In genomic region chrX:37144498-37144897, GRCm38 (mm10) we compare ENCODE assay signal across 16 mouse cellular contexts. TPM values are rescaled to one million over a fixed set of nuclear protein-coding genes. Genes with fewer than 3 reads are reported as not detected.
A peak's percentile ranks its signal among the peaks of the same experiment; 100 is the strongest.
DNase-seq lines count a peak whose midpoint lies in the region; ATAC-seq lines count a peak whose summit lies in the region.
"Not testable (repeated sequence)": the region's sequence is repeated elsewhere in the genome, so short reads cannot be mapped to it uniquely, and the experiment has no call there.
"Had no signal": no experiment of that assay in that cellular context is flagged by ENCODE, and none has a peak within 500 bp of the region (broad histone marks: within the 10 kb centered on the region; RNA-seq: fewer than 3 reads in every experiment).

No protein-coding gene starts in this region.

- not testable (repeated sequence) for H3K4me3 ChIP-seq in midbrain, embryonic 11.5 days (ENCODE audit: low read depth, low read length); midbrain, embryonic 12.5 days

- not testable (repeated sequence) for H3K27me3 ChIP-seq in midbrain, embryonic 11.5 days (ENCODE audit: control insufficient read depth, insufficient read depth, low read length); midbrain, embryonic 12.5 days

- ATAC-seq in midbrain, embryonic 11.5 days (ENCODE audit: low FRiP score), result peak; percentile 72
- peak; percentile 77; the same call in 1 of the 2 replicates for ATAC-seq in midbrain, embryonic 12.5 days (ENCODE audit: low FRiP score, low read depth)
- ATAC-seq in monocyte, adult 5-6 weeks (replicated peaks; ENCODE audit: insufficient number of reproducible peaks, low FRiP score, low TSS enrichment, poor library complexity, severe bottlenecking), result 0 out of 2 replicates have a peak, but pooled peaks have one; percentile 27

- H3K27ac ChIP-seq in midbrain, embryonic 11.5 days (ENCODE audit: low read depth, low read length); midbrain, embryonic 12.5 days (replicated peaks): not testable (repeated sequence)

- DNase-seq in midbrain, embryonic 11.5 days (ENCODE audit: low spot score, missing footprints), result not testable (repeated sequence)

- not testable (repeated sequence) for H3K4me2 ChIP-seq in midbrain, embryonic 11.5 days; midbrain, embryonic 12.5 days (replicated peaks)

- WGBS in midbrain, embryonic 11.5 days, result 71% methylated on average over 1 of the region's 4 CpGs
- WGBS in midbrain, embryonic 12.5 days, result 50% methylated on average over 2 of the region's 4 CpGs

- H3K9ac ChIP-seq in midbrain, embryonic 11.5 days (ENCODE audit: low read length); midbrain, embryonic 12.5 days (replicated peaks): not testable (repeated sequence)

- not testable (repeated sequence) for H3K36me3 ChIP-seq in midbrain, embryonic 11.5 days (ENCODE audit: control insufficient read depth, insufficient read depth, low read length)
- peaks cover 13% of the 10 kb centered on the region; the same call in 1 of the 2 replicates for H3K36me3 ChIP-seq in midbrain, embryonic 12.5 days

- not testable (repeated sequence) for H3K4me1 ChIP-seq in midbrain, embryonic 11.5 days (ENCODE audit: control insufficient read depth, insufficient read depth, low read length); midbrain, embryonic 12.5 days

- not testable (repeated sequence) for H3K9me3 ChIP-seq in midbrain, embryonic 11.5 days (ENCODE audit: control insufficient read depth, low read length); midbrain, embryonic 12.5 days

RNA-seq across cellular contexts. Expression of gene Nkap, which starts 17.9 kb away (rescaled TPM):
- 21.1 and 26.2 TPM in 2 replicates for polyA plus RNA-seq in midbrain, embryonic 11.5 days (2014; fragmentation: Nextera tagmentation; extraction: Ambion mirVana)
- polyA plus RNA-seq in midbrain, embryonic 12.5 days (2016; fragmentation: Nextera tagmentation; extraction: Ambion mirVana), result 23.9 and 28.6 TPM in 2 replicates
- total RNA-seq in monocyte, adult 5-6 weeks (2017), result 31.6 to 37.5 TPM (median 35.5 TPM) in 3 replicates

RNA-seq across cellular contexts. Expression of gene Akap14, which starts 24.1 kb away (rescaled TPM):
- polyA plus RNA-seq in midbrain, embryonic 11.5 days (2014; fragmentation: Nextera tagmentation; extraction: Ambion mirVana), result 0.08 and 0.10 TPM in 2 replicates
- 0.17 TPM in 1 of 2 replicates, not detected in the other for polyA plus RNA-seq in midbrain, embryonic 12.5 days (2016; fragmentation: Nextera tagmentation; extraction: Ambion mirVana)
- not detected in 3 replicates for total RNA-seq in monocyte, adult 5-6 weeks (2017)
- total RNA-seq: adrenal gland, adult 18-20 months; adrenal gland, adult 2 months; adrenal gland, adult 8-10 months; adrenal gland, postnatal 10 days; adrenal gland, postnatal 14 days; adrenal gland, postnatal 25 days; adrenal gland, postnatal 36 days; adrenal gland, postnatal 4 days; CH12.LX; ES-E14; G1E; MEL had no signal
- polyA plus RNA-seq: adrenal gland, adult 2 months; G1E; Patski had no signal

RNA-seq across cellular contexts. Expression of gene Upf3b, which starts 34.4 kb away (rescaled TPM):
- polyA plus RNA-seq in midbrain, embryonic 11.5 days (2014; fragmentation: Nextera tagmentation; extraction: Ambion mirVana), result 17.3 and 22.1 TPM in 2 replicates
- polyA plus RNA-seq in midbrain, embryonic 12.5 days (2016; fragmentation: Nextera tagmentation; extraction: Ambion mirVana), result 23.7 and 24.1 TPM in 2 replicates
- 27.2 to 44.4 TPM (median 41.0 TPM) in 3 replicates for total RNA-seq in monocyte, adult 5-6 weeks (2017)

RNA-seq across cellular contexts. Expression of gene Ndufa1, which starts 46.5 kb away (rescaled TPM):
- 387 and 428 TPM in 2 replicates for polyA plus RNA-seq in midbrain, embryonic 11.5 days (2014; fragmentation: Nextera tagmentation; extraction: Ambion mirVana)
- 412 and 415 TPM in 2 replicates for polyA plus RNA-seq in midbrain, embryonic 12.5 days (2016; fragmentation: Nextera tagmentation; extraction: Ambion mirVana)
- 127 to 140 TPM (median 128 TPM) in 3 replicates for total RNA-seq in monocyte, adult 5-6 weeks (2017)

RNA-seq across cellular contexts. Expression of gene Rnf113a1, which starts 46.5 kb away (rescaled TPM):
- polyA plus RNA-seq in midbrain, embryonic 11.5 days (2014; fragmentation: Nextera tagmentation; extraction: Ambion mirVana), result 14.1 and 15.5 TPM in 2 replicates
- 15.7 and 17.0 TPM in 2 replicates for polyA plus RNA-seq in midbrain, embryonic 12.5 days (2016; fragmentation: Nextera tagmentation; extraction: Ambion mirVana)
- 0.29 to 2.1 TPM (median 2.0 TPM) in 3 replicates for total RNA-seq in monocyte, adult 5-6 weeks (2017)

Comparison
In these comparisons a context has a peak if more than half of its experiments do, and no peak if none do; other contexts are left out.
1. ATAC-seq: peak in every context shown above with its lines; median percentile 77 in midbrain, embryonic 12.5 days; 72 in midbrain, embryonic 11.5 days; 27 in monocyte, adult 5-6 weeks.